Mouse (Mus musculus) left cerebral cortex, postnatal 4 days (tissue): ENCODE data around the gene Spint2. TPM values are rescaled to one million over a fixed set of nuclear protein-coding genes. Genes with fewer than 3 reads are reported as not detected.
A peak's percentile ranks its signal among the peaks of the same experiment; 100 is the strongest.

ENCODE experiments used
- DNase-seq: peaks from one replicate; pipeline ENCODE4 v3.0.0-alpha.2; 2022
- intact Hi-C: fragments of 180-260 bp; cut with DNase I; formaldehyde crosslinking; loops from one replicate; pipeline ENCODE4 v1.15.1; 2025
- total RNA-seq, 2 experiments: library from RNA; stranded (reverse); gene quantifications; 2 replicates each; pipeline ENCODE4 v1.2.3; 2021

The Spint2 gene
- total RNA-seq: 10 to 100 TPM; 23.8 to 34.4 TPM

- peak; percentile 60 for DNase-seq
- intact Hi-C loops: no loop called here
Observed at GRCm38 (mm10) chr7:29281201-29282073, at the start of gene Spint2. Gene Spint2, minus strand, starts transcription at chr7:29281912.

DNA sequence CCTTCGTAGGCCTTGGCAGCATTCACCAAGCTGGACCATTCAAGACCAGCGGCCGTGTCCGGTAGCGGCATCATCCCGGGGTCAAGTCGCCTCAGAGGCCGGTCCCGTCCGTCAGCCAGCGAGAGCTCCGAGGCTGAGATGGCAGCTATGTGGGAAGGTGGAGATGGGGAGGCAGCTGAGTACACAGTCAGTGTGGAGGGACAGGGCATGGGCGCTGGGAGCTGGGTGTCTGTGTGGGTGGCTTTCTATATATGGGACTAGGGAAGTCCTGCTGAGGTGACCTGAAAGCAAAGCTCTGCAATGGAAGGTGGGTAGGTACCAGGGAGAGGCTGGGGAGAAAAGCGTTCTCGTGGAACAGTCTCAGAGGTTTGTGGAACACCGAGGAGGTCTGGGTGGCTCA is 47.3 kb upstream of the Spint2 start:
- DNase-seq: no peak

DNA sequence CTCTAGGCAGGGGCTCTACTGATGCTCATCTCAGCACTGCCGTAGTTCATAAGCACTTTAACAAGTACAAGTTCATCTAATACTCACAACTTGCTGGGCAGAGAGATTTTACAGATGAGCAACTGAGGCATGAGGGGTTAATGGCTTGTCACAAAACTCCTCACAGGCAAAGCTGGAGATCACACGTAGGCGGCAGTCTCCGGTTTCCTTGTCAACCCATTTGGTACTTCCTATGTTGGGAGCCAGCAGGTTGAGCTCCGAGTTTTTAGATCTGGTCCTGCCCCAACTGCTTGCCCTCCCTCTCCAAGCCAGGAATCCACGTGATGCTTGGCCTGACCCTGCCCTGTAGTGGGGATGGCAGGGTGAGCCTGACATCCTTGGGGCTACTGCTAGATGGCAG is 45.4 kb upstream of the Spint2 start:
- intact Hi-C loops: no loop called here
- no peak for DNase-seq

More for the DNA sequence above, 47.3 kb upstream of the Spint2 start:
- intact Hi-C loops: no loop called here

DNA sequence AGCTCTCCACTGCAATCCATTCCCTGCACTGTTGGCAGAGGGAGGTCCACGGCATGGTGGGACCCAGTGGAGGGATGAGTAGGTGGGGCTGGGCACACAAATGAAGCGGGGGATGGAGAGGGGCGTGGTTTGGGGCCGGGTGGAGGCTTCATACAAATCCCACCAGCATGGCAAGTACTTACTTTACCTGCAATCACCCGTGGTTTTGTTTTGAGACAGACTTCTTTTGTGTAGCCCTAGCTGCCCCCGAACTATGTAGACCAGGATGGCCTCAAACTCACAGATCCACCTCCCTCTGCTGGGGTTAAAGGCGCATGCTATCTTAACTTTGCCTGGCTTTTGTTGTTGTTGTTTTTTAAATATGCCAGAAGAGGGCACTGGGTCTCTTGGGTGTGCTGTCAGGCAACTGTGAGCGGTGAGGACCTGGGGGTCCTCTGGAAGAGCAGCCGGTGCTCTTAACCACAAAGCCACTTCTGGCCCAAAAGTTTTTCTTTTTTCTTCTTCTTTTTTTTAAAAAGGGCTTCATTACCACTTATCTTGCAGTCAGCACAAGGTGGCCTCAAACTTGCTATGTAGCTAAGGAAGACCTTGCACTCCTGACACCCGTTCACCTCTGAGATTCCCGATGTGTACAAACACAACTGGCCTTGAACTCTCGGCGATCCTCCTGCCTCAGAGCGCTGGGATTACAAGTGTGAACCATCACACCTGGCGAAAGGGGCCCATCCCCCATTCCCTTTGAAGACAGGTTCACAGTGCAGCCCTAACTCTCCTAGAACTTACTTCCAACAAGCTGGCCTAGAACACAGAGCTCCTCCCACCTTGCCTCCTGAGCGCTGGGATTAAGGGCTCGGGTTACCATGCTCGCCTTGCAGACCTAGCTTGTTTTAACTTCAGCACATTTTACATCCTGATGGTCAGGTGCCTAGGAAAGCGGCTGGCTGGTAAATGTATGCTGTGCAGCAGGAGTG is 37.9 kb upstream of the Spint2 start:
- no peak for DNase-seq
- intact Hi-C loops: no loop called here

DNA sequence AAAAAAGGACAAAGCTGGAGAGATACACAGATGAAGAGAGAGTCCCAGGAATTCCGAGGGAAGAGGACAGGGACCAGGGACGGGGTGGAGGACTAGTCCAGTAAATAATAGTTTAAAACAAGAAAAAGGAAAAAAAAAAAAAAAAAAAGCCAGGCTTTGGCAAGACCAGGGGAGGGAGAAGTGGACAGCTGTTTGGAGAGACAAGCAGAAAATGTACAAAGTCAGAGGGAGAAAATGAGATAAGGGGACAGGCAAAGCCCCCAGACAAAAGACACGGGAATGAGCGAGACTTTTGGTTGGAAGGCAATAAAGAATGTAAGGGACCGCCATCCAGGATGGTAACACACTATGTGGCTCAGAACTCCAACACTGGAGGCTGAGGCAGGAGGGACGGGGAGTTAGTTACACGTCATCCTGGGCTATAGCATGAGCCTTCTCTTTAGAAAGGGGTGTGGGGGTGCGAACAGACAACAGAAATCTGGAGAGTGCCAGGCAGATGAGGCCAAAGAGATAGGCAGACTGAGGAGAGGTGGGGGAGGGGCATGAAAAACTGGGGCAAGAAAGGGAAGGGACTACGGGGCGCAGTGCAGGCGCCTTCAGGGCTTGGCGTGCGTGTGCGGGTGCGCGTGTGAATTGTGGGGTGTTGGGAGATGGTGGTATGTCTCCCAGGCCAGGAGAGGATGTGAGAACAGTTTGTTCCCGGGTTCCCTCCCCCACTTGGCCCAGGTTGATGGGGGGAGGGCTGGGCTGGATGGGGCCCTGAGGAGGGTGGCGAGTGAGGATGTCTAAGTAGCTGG is 36.6 kb upstream of the Spint2 start:
- no peak for DNase-seq
- intact Hi-C loops: no loop called here

- intact Hi-C loops: no loop called here
- no peak for DNase-seq
Observed at GRCm38 (mm10) chr7:29317558-29317957, 35.8 kb upstream of the Spint2 start.

- intact Hi-C loops: no loop called here
- DNase-seq: peak; percentile 78
Observed at GRCm38 (mm10) chr7:29316976-29317375, 35.3 kb upstream of the Spint2 start.

DNA sequence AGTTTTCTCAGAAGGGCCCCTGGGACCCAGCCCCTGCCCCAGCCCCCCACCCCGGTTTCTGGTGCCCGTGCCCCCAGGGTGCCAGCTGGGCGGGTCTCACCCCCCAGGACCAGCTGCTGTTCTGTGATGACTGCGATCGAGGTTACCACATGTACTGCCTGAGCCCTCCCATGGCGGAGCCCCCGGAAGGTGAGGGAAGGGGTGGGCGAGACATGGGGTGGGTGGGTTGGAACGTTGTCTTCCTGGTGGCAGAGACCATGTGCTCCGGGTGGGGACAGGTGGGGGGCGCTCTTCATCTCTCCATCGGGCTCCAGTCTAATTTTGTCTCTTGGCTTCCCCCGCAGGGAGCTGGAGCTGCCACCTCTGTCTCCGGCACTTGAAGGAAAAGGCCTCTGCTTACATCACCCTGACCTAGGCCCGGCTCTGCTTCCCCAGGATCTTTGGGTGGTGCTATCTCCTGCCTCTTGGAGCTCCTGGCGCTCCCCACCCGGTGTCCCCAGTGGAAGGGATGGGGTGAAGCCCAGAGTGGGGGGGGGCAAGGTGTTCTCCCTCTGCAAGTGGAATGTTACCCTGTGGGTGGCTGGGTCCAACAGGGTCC is 34.5 kb upstream of the Spint2 start:
- DNase-seq: no peak
- intact Hi-C loops: no loop called here

- no peak for DNase-seq
- intact Hi-C loops: no loop called here
Observed at GRCm38 (mm10) chr7:29314844-29315628, 33.3 kb upstream of the Spint2 start.

DNA sequence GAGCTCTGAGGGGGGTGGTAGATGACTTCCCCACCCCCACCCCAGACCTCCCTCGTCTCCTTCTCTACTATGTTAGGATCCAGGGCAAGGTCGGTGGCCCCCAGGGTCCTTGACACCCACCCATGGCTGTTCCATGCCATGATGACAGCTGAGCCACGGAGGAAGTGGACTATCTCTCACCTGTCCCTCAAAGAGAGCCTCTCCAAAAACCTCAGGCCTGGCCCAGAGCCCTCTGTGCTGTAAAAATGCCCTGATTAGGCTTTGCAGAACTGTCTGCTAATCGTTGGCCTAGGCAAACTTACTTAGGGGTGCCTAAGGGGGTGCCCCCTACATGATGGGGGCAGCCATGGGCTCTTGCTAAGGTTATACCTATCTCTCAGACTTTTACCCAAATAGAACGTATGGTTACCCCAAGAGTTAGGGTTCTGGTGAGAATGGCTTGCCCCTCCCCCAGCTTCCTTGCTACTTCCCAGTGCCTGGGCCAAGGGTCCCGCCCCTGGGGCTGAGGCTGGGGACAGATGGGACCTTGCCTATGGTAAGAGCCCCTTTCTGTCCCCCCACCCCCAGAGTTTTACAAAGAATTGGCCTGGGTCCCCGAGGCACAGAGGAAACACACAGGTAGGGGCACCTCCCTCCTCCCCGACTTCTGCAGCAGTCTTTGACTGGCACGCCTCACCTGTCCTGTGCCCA is 32.0 kb upstream of the Spint2 start:
- DNase-seq: no peak
- intact Hi-C loops: no loop called here

GRCm38 (mm10) chr7:29313051-29313450 is 31.3 kb upstream of the Spint2 start:
- DNase-seq: no peak
- intact Hi-C loops: no loop called here

DNA sequence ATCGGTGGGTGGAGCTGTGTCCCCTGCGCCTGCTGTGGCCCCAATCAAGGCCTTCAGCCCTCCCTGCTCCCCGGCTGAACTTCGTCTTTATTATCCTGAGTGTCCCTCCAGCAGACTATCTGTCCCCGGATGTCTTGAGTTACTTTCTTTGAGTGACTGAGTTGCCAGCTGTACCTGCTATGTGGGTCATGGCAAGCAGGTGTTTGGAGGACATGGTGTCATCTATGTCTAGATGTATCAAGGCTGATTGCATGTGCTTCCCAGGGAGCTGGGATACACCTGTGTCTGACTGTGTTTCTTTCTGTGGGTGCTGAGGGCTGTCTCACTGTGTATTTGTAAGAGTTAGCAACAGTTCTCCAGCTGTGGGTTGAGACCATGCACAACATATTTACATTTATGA is 28.0 kb upstream of the Spint2 start:
- intact Hi-C loops: loop anchor here (5.0 to 10.0 kb wide), 2 partner anchors 55 to 213 kb away; no protein-coding TSS in a partner anchor
- no peak for DNase-seq

- DNase-seq: no peak
- intact Hi-C loops: loop anchor here (5.0 to 10.0 kb wide), 2 partner anchors 56 to 213 kb away; no protein-coding TSS in a partner anchor
Observed at GRCm38 (mm10) chr7:29309221-29309721, 27.6 kb upstream of the Spint2 start.

DNA sequence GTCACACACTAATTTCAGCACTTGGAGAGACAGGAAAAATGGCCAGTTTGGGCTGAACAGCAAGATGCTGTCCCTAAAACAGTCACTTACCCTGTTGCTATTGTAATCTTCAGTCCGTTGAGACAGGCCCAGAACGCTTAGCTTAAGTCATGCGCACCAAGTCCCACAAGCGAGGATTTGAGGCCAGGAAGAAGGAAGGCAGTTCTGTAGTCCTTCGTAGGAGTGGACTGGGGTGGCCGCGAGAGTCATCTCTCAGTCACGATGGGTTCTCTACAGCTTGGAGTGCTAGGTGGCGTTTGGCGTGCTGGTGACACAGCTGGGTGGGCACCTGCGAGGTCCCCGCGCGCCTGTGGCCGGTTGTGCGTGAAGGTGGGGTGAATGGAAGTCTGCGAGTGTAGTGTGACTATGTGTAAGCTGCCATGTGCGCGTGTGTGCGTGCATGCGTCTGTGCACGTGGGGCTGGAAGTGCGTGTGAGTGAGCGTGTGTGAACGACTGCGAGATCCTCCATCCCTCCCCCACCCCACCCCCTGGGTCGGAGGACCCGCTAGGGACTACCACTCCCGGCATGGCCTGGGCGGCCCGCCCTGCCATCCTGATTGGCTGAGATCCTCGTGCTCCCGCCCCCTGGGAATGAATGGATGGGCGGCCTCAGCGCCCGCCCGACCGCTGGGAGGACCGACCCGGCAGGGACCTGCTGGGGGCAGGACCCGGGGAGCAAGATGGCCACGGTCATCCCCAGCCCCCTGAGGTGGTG is 25.8 kb upstream of the Spint2 start:
- intact Hi-C loops: loop anchor here (5.0 to 10.0 kb wide), 2 partner anchors 57 to 215 kb away; no protein-coding TSS in a partner anchor
- peak; percentile 95 for DNase-seq

GRCm38 (mm10) chr7:29306619-29307018 is 24.9 kb upstream of the Spint2 start:
- intact Hi-C loops: loop anchor here (5.0 to 10.0 kb wide), 2 partner anchors 58 to 216 kb away; no protein-coding TSS in a partner anchor
- DNase-seq: no peak

- DNase-seq: no peak
- intact Hi-C loops: loop anchor here (5.0 to 10.0 kb wide), 2 partner anchors 59 to 216 kb away; no protein-coding TSS in a partner anchor
Observed at GRCm38 (mm10) chr7:29306108-29306507, 24.4 kb upstream of the Spint2 start.

- peak; percentile 64 for DNase-seq
- intact Hi-C loops: loop anchor here (5.0 to 10.0 kb wide), 2 partner anchors 59 to 217 kb away; no protein-coding TSS in a partner anchor
Observed at GRCm38 (mm10) chr7:29305263-29305988, 23.7 kb upstream of the Spint2 start.
